In the genomic region with DNA sequence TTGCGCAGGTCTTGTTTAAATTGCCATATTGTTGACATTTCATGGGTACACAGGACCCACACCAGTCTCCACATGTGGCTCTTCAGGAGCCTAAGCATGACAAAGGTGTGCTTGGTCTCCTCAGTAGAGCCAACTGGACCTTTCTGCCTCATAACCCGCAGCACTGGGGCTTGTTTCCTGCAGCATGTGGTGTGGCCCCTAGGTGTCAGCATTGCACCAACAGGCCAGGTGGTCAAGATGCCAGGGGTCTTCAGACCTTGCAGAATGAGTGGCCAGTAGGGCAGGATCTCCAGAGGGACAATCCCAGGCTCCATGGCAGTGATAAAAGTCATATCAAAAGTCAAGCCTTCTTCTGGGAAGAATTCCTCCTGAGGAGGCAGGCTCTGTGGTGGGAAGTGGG, we compare ENCODE assay signal across 11 mouse cellular contexts.
A peak's percentile ranks its signal among the peaks of the same experiment; 100 is the strongest.
DNase-seq lines count a peak whose midpoint lies in the region; ATAC-seq lines count a peak whose summit lies in the region.
"Had no signal": no experiment of that assay in that cellular context is flagged by ENCODE, and none has a peak within 500 bp of the region (broad histone marks: within the 10 kb centered on the region; RNA-seq: fewer than 3 reads in every experiment).

No protein-coding gene starts in this region.

- no peak overlapping the region for H3K4me2 ChIP-seq in forebrain, embryonic 14.5 days (ENCODE audit: low read length)
- H3K4me2 ChIP-seq in stomach, embryonic 14.5 days (replicated peaks; ENCODE audit: low read depth, low read length): no peak overlapping the region
- H3K4me2 ChIP-seq: limb, embryonic 15.5 days; midbrain, embryonic 12.5 days; stomach, embryonic 15.5 days had no signal

- no peak overlapping the region for H3K27ac ChIP-seq in forebrain, embryonic 10.5 days
- H3K27ac ChIP-seq in forebrain, embryonic 14.5 days (ENCODE audit: low read depth, low read length): no peak overlapping the region
- no peak overlapping the region for H3K27ac ChIP-seq in stomach, embryonic 14.5 days (ENCODE audit: low read length)
- H3K27ac ChIP-seq: limb, embryonic 15.5 days; midbrain, embryonic 12.5 days; stomach, embryonic 15.5 days had no signal

- 63% methylated on average over 2 of the region's 2 CpGs for WGBS in forebrain, embryonic 10.5 days
- WGBS in forebrain, embryonic 14.5 days: 74% methylated on average over 2 of the region's 2 CpGs
- 76% methylated on average over 2 of the region's 2 CpGs for WGBS in stomach, embryonic 14.5 days

- no peak overlapping the region for H3K4me3 ChIP-seq in forebrain, embryonic 10.5 days
- H3K4me3 ChIP-seq in forebrain, embryonic 14.5 days (ENCODE audit: low read depth, low read length): no peak overlapping the region
- H3K4me3 ChIP-seq in stomach, embryonic 14.5 days (ENCODE audit: low read depth, low read length): no peak overlapping the region
- H3K4me3 ChIP-seq: limb, embryonic 15.5 days; midbrain, embryonic 12.5 days; stomach, embryonic 15.5 days had no signal

- no peaks in the 10 kb centered on the region for H3K36me3 ChIP-seq in forebrain, embryonic 10.5 days (replicated peaks)
- H3K36me3 ChIP-seq in forebrain, embryonic 14.5 days (ENCODE audit: control insufficient read depth, insufficient read depth, low read length): no peaks in the 10 kb centered on the region
- H3K36me3 ChIP-seq in stomach, embryonic 14.5 days (ENCODE audit: control insufficient read depth, insufficient read depth, low read length): no peaks in the 10 kb centered on the region
- H3K36me3 ChIP-seq: limb, embryonic 15.5 days; midbrain, embryonic 12.5 days; stomach, embryonic 15.5 days had no signal

- ATAC-seq in forebrain, embryonic 14.5 days: no peak
- ATAC-seq in stomach, embryonic 14.5 days (ENCODE audit: insufficient number of reproducible peaks, insufficient read depth, low FRiP score, low read depth): peak; percentile 23; the same call in 1 of the 2 replicates

- no peaks in the 10 kb centered on the region for H3K4me1 ChIP-seq in forebrain, embryonic 10.5 days
- H3K4me1 ChIP-seq in forebrain, embryonic 14.5 days (ENCODE audit: control insufficient read depth, insufficient read depth, low read length): no peaks in the 10 kb centered on the region
- no peaks in the 10 kb centered on the region for H3K4me1 ChIP-seq in stomach, embryonic 14.5 days (ENCODE audit: control insufficient read depth, insufficient read depth, low read length)
- H3K4me1 ChIP-seq: limb, embryonic 15.5 days; midbrain, embryonic 12.5 days; stomach, embryonic 15.5 days had no signal

- peak; percentile 23 for DNase-seq in forebrain, embryonic 10.5 days (ENCODE audit: extremely low spot score, low spot score)
- DNase-seq in forebrain, embryonic 14.5 days (ENCODE audit: low spot score): no peak
- DNase-seq in kidney, postnatal 4 days: peak; percentile 42 to 51
- DNase-seq in kidney, adult 11 months: no peak
- peak; percentile 22 for DNase-seq in ovary, postnatal 36 days (ENCODE audit: low spot score)
- DNase-seq in ovary, adult 18-20 months (ENCODE audit: low spot score): no peak
- DNase-seq in cerebellum, adult 8-10 months: no peak

- H3K9ac ChIP-seq in forebrain, embryonic 14.5 days (ENCODE audit: low read length): no peak overlapping the region
- H3K9ac ChIP-seq in stomach, embryonic 14.5 days (replicated peaks; ENCODE audit: low read depth, low read length): no peak overlapping the region
- H3K9ac ChIP-seq: limb, embryonic 15.5 days; midbrain, embryonic 12.5 days; stomach, embryonic 15.5 days had no signal

- H3K9me3 ChIP-seq in forebrain, embryonic 10.5 days: no peaks in the 10 kb centered on the region
- no peaks in the 10 kb centered on the region for H3K9me3 ChIP-seq in forebrain, embryonic 14.5 days (replicated peaks; ENCODE audit: control insufficient read depth, low read length)
- no peaks in the 10 kb centered on the region for H3K9me3 ChIP-seq in stomach, embryonic 14.5 days (ENCODE audit: control insufficient read depth, low read depth, low read length)
- H3K9me3 ChIP-seq: limb, embryonic 15.5 days; midbrain, embryonic 12.5 days; stomach, embryonic 15.5 days had no signal

- H3K27me3 ChIP-seq in forebrain, embryonic 10.5 days (ENCODE audit: poor library complexity, severe bottlenecking): no peaks in the 10 kb centered on the region
- no peaks in the 10 kb centered on the region for H3K27me3 ChIP-seq in forebrain, embryonic 14.5 days (replicated peaks; ENCODE audit: control insufficient read depth, insufficient read depth, low read length)
- no peaks in the 10 kb centered on the region for H3K27me3 ChIP-seq in stomach, embryonic 14.5 days (ENCODE audit: control insufficient read depth, insufficient read depth, low read length)
- H3K27me3 ChIP-seq: limb, embryonic 15.5 days; midbrain, embryonic 12.5 days; stomach, embryonic 15.5 days had no signal

Comparison
In these comparisons a context has a peak if more than half of its experiments do, and no peak if none do; other contexts are left out.
1. DNase-seq: peak in forebrain, embryonic 10.5 days (single experiment), kidney, postnatal 4 days (2 of 2) and ovary, postnatal 36 days (single experiment); none in forebrain, embryonic 14.5 days (single experiment), kidney, adult 11 months (single experiment), ovary, adult 18-20 months (single experiment) and cerebellum, adult 8-10 months (single experiment).